Mouse (Mus musculus): ENCODE data around the gene 1700003F12Rik. TPM values are rescaled to one million over a fixed set of nuclear protein-coding genes. Genes with fewer than 3 reads are reported as not detected.

1700003F12Rik gene
- 2.9 and 3.3 TPM in 2 replicates for polyA plus RNA-seq (2012; rRNA removed)

DNA sequence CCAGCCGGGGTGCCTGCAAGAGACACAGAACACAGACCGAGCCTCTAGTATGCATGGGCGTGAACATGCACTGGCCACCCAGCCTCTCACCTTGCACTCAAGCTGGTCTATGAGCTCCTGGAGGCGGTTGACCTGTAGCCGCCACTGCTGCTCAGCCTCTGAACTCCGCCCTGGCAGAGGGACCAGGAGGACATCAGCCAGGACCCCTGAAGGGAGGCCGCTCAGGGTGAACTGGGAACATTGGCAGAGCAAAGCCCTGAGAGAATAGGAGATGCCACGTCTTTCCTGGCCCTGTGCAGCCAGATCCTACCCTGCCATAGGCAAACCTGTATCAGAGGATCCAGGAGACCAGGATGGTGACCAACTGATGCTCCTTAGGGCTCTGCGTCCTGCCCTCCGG, at the start of gene 1700003F12Rik:
TSS of gene 1700003F12Rik (plus strand) at position 375 of the 400 bp plus-strand sequence.
- Histone ChIP-seq H3K27ac (ENCODE audit: insufficient read depth, low read length) (no peak within 1 kb of the TSS), H3K4me1 (ENCODE audit: control insufficient read depth, insufficient read depth, insufficient read length) (peaks cover 5% of the 10 kb centered on the region; the same call in 1 of the 2 replicates), H3K36me3 (ENCODE audit: control insufficient read depth, insufficient read depth, low read length) (no peaks in the 10 kb centered on the region), H3K4me3 (ENCODE audit: extremely low read depth, insufficient read depth, insufficient read length) (no peak within 1 kb of the TSS), H3K27me3 (ENCODE audit: control insufficient read depth, insufficient read depth, low read length) (no peaks in the 10 kb centered on the region)
- TF ChIP-seq POLR2A (IDR thresholded peaks at IDR 0.05; ENCODE audit: low read depth, low read length) (no peak), CTCF (IDR thresholded peaks at IDR 0.05; ENCODE audit: extremely low read depth, insufficient read depth, insufficient read length, insufficient replicate concordance) (no peak)
- no peak for DNase-seq (ENCODE audit: low read depth in 1 of 2, low spot score in 2 of 2)
- WGBS = 90% methylated on average over 10 of the region's 10 CpGs

DNA sequence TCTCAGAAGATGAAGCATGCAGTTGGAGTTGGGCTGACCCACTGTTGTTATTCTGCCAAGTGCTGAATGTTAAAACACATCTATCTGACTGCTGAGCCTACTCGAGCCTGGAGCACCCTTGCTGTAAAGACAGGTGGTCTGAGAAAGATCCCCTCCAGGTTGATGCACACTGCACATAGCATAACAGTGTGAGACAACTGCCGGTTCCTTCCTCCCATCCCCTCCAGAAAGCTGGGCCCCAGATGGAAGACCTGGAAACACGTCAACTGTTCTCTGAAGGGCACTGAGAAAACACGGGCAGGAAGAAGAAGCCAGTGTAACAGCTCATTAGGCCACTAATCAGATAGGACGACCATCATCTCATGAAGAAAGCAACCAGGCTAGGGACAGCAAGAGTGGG, 48.3 kb upstream of the 1700003F12Rik start:
- Histone ChIP-seq H3K27ac (ENCODE audit: insufficient read depth, low read length) (no peak overlapping the region), H3K27me3 (ENCODE audit: control insufficient read depth, insufficient read depth, low read length) (no peaks in the 10 kb centered on the region), H3K36me3 (ENCODE audit: control insufficient read depth, insufficient read depth, low read length) (peaks cover 4% of the 10 kb centered on the region), H3K4me3 (ENCODE audit: extremely low read depth, insufficient read depth, insufficient read length) (no peak overlapping the region), H3K4me1 (ENCODE audit: control insufficient read depth, insufficient read depth, insufficient read length) (no peaks in the 10 kb centered on the region)
- TF ChIP-seq CTCF (IDR thresholded peaks at IDR 0.05; ENCODE audit: extremely low read depth, insufficient read depth, insufficient read length, insufficient replicate concordance) (no peak), POLR2A (IDR thresholded peaks at IDR 0.05; ENCODE audit: low read depth, low read length) (no peak)
- DNase-seq (ENCODE audit: low read depth in 1 of 2, low spot score in 2 of 2) = no peak
- 77% methylated on average over 5 of the region's 5 CpGs for WGBS

DNA sequence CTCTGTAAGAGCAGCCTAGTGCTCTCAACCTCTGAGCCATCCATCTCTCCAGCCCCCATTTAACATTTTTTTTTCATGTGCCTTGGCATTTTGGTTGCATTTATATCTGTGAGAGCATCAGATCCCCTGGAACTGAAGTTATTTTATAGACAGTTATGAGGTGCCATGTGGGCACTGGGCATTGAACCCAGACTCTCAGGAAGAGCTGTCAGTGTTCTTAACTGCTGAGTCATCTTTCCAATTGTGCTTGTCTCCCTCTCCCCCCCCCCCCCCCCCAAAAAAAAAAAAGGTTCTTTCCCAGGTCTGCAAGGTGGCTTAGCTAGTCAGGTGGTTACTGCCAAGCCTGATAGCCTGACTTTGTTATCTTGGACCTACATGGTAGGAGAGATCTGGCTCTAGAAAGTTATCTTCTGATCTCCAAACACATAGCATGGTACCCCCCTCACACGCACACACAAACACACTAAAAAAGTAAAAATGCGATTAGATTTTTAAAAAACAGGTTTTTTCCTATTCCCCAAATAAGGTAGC, 47.1 kb upstream of the 1700003F12Rik start:
- 85% methylated on average over 2 of the region's 2 CpGs for WGBS
- Histone ChIP-seq H3K4me3 (ENCODE audit: extremely low read depth, insufficient read depth, insufficient read length) (no peak overlapping the region), H3K36me3 (ENCODE audit: control insufficient read depth, insufficient read depth, low read length) (peaks cover 5% of the 10 kb centered on the region), H3K27me3 (ENCODE audit: control insufficient read depth, insufficient read depth, low read length) (no peaks in the 10 kb centered on the region), H3K27ac (ENCODE audit: insufficient read depth, low read length) (no peak overlapping the region), H3K4me1 (ENCODE audit: control insufficient read depth, insufficient read depth, insufficient read length) (no peaks in the 10 kb centered on the region)
- TF ChIP-seq POLR2A (IDR thresholded peaks at IDR 0.05; ENCODE audit: low read depth, low read length) = no peak
- no peak for TF ChIP-seq CTCF (IDR thresholded peaks at IDR 0.05; ENCODE audit: extremely low read depth, insufficient read depth, insufficient read length, insufficient replicate concordance)
- DNase-seq (ENCODE audit: low read depth in 1 of 2, low spot score in 2 of 2) = no peak

DNA sequence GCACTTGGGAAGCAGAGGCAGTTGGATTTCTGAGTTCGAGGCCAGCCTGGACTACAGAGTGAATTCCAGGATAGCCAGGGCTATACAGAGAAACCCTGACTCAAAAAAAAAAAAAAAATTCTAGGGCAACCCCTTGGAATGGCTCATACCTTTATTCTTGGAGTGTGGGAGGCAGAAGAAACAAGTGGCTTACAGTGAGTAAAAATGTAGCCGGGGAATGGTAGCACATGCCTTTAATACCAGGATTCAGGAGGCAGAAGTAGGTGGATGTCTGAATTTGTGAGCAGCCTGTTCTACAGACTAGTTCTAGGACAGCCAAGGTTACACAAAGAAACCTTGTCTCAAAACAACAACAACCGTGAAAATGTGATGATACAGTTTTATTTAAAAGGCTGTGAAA, 46.1 kb upstream of the 1700003F12Rik start:
- Histone ChIP-seq H3K4me1 (ENCODE audit: control insufficient read depth, insufficient read depth, insufficient read length) (no peaks in the 10 kb centered on the region), H3K4me3 (ENCODE audit: extremely low read depth, insufficient read depth, insufficient read length) (no peak overlapping the region), H3K36me3 (ENCODE audit: control insufficient read depth, insufficient read depth, low read length) (peaks cover 8% of the 10 kb centered on the region), H3K27me3 (ENCODE audit: control insufficient read depth, insufficient read depth, low read length) (no peaks in the 10 kb centered on the region), H3K27ac (ENCODE audit: insufficient read depth, low read length) (no peak overlapping the region)
- no peak for DNase-seq (ENCODE audit: low read depth in 1 of 2, low spot score in 2 of 2)
- WGBS = 95% methylated on average over 3 of the region's 3 CpGs
- no peak for TF ChIP-seq CTCF (IDR thresholded peaks at IDR 0.05; ENCODE audit: extremely low read depth, insufficient read depth, insufficient read length, insufficient replicate concordance)
- no peak for TF ChIP-seq POLR2A (IDR thresholded peaks at IDR 0.05; ENCODE audit: low read depth, low read length)

DNA sequence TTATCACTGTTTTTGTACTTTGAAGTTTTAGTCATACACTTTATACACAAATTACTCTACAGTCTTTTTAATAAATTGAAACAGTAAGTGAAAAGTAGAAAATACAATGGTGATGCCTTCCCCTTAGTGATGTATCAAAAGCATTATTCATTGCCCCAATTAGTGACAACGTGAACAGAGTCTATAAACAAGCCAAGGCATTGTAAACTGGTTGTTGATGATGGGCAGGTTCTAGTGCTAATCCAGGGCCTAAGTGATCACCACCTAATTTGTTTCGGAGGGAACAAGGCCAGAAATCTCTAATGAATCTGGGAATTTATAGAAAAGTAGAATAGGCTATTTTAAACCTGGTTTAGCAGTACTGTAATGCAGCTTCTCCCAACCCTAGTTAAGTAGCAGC, 39.8 kb upstream of the 1700003F12Rik start:
- no peak for TF ChIP-seq POLR2A (IDR thresholded peaks at IDR 0.05; ENCODE audit: low read depth, low read length)
- TF ChIP-seq CTCF (IDR thresholded peaks at IDR 0.05; ENCODE audit: extremely low read depth, insufficient read depth, insufficient read length, insufficient replicate concordance) = no peak
- Histone ChIP-seq H3K4me3 (ENCODE audit: extremely low read depth, insufficient read depth, insufficient read length) (no peak overlapping the region), H3K27me3 (ENCODE audit: control insufficient read depth, insufficient read depth, low read length) (no peaks in the 10 kb centered on the region), H3K4me1 (ENCODE audit: control insufficient read depth, insufficient read depth, insufficient read length) (no peaks in the 10 kb centered on the region), H3K36me3 (ENCODE audit: control insufficient read depth, insufficient read depth, low read length) (peaks cover 12% of the 10 kb centered on the region), H3K27ac (ENCODE audit: insufficient read depth, low read length) (no peak overlapping the region)
- WGBS = 96% methylated on average over 2 of the region's 2 CpGs
- no peak for DNase-seq (ENCODE audit: low read depth in 1 of 2, low spot score in 2 of 2)

DNA sequence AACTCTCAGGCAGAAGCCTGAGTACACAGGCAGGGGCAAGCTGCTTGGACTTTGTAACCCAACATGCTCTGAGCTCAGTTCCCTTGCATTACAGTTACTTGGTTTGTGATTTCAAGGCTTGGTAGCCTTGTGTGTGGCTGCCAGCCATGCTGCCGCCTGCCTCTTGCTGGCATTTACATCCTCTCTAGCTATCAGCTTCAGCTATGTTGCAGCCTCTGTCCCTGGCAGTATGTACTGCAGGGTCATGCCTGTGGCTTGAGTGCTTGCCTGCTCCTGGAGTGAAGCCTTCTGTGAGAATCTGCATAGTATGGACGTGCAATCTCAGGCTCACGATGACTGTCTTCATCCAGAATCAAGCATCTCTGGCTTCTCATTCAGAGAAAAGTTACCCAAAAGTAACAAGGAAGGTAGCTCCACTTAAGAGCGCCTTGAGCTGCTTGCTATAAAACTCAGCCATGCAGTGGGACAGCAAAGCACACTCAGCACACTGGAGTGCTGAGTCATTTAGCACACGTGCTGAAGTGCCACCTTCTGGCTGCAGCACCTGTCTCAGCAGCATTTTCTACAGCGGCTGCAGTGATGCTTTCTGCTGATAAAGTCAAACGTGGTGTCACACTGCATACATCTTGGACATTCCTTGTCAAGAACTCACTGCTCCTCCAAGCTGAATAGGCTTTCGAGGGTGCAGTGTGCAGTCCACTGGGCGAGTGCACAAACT, 39.2 kb upstream of the 1700003F12Rik start:
- WGBS = 74% methylated on average over 9 of the region's 9 CpGs
- TF ChIP-seq POLR2A (IDR thresholded peaks at IDR 0.05; ENCODE audit: low read depth, low read length) = no peak
- H3K4me1 ChIP-seq (ENCODE audit: control insufficient read depth, insufficient read depth, insufficient read length) = no peaks in the 10 kb centered on the region
- no peak overlapping the region for H3K4me3 ChIP-seq (ENCODE audit: extremely low read depth, insufficient read depth, insufficient read length)
- peaks cover 12% of the 10 kb centered on the region for H3K36me3 ChIP-seq (ENCODE audit: control insufficient read depth, insufficient read depth, low read length)
- no peak for DNase-seq (ENCODE audit: low read depth in 1 of 2, low spot score in 2 of 2)
- no peak overlapping the region for H3K27ac ChIP-seq (ENCODE audit: insufficient read depth, low read length)
- H3K27me3 ChIP-seq (ENCODE audit: control insufficient read depth, insufficient read depth, low read length) = no peaks in the 10 kb centered on the region

DNA sequence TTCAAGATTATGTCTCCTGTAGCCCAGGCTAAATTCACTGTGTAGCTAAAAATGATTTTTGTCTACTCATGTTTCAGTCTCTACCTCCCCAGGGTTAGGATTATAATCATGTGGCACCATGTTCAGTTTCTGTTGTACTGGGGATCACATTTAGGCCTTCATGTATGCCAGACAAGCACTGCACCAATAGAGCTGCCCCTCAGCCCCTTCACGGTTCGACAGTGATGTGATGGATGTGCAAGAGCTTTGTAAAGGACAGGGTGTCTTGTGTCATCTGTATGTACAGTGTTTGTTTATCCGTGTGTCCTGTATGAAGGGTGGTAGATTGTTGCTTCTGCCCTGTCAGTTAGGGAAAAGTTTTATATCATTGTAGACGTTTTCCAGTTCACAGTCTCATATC, 38.4 kb upstream of the 1700003F12Rik start:
- no peaks in the 10 kb centered on the region for H3K27me3 ChIP-seq (ENCODE audit: control insufficient read depth, insufficient read depth, low read length)
- H3K4me3 ChIP-seq (ENCODE audit: extremely low read depth, insufficient read depth, insufficient read length) = no peak overlapping the region
- H3K4me1 ChIP-seq (ENCODE audit: control insufficient read depth, insufficient read depth, insufficient read length) = no peaks in the 10 kb centered on the region
- DNase-seq (ENCODE audit: low read depth in 1 of 2, low spot score in 2 of 2) = no peak
- H3K27ac ChIP-seq (ENCODE audit: insufficient read depth, low read length) = no peak overlapping the region
- no peak for TF ChIP-seq CTCF (IDR thresholded peaks at IDR 0.05; ENCODE audit: extremely low read depth, insufficient read depth, insufficient read length, insufficient replicate concordance)
- no peak for TF ChIP-seq POLR2A (IDR thresholded peaks at IDR 0.05; ENCODE audit: low read depth, low read length)
- WGBS = 89% methylated on average over 4 of the region's 4 CpGs
- H3K36me3 ChIP-seq (ENCODE audit: control insufficient read depth, insufficient read depth, low read length) = peaks cover 12% of the 10 kb centered on the region
